In genomic region chr9:40427663-40428062, GRCm38 (mm10) we compare ENCODE assay signal across 30 mouse cellular contexts.
"Had no signal": no experiment of that assay in that cellular context is flagged by ENCODE, and none has a peak within 500 bp of the region (broad histone marks: within the 10 kb centered on the region; RNA-seq: fewer than 3 reads in every experiment).

No protein-coding gene starts in this region.

- H3K27me3 ChIP-seq: heart, embryonic 12.5 days; heart, embryonic 13.5 days; heart, embryonic 15.5 days; hindbrain, embryonic 12.5 days; hindbrain, embryonic 15.5 days; intestine, embryonic 15.5 days; kidney, embryonic 15.5 days had no signal

- H3K4me3 ChIP-seq: heart, embryonic 12.5 days; heart, embryonic 13.5 days; heart, embryonic 15.5 days; hindbrain, embryonic 10.5 days; hindbrain, embryonic 12.5 days; hindbrain, embryonic 13.5 days; hindbrain, embryonic 15.5 days; intestine, embryonic 15.5 days; kidney, embryonic 15.5 days; layer of hippocampus, adult 2 months; left cerebral cortex, adult 2 months had no signal

- H3K27ac ChIP-seq: heart, embryonic 13.5 days; heart, embryonic 15.5 days; hindbrain, embryonic 10.5 days; hindbrain, embryonic 12.5 days; hindbrain, embryonic 13.5 days; hindbrain, embryonic 14.5 days; hindbrain, embryonic 15.5 days; hindbrain, postnatal 0 days; intestine, embryonic 15.5 days; kidney, embryonic 15.5 days; kidney, postnatal 0 days; layer of hippocampus, adult 2 months; left cerebral cortex, adult 2 months had no signal

- H3K36me3 ChIP-seq: heart, embryonic 15.5 days; hindbrain, embryonic 10.5 days; hindbrain, embryonic 12.5 days; hindbrain, embryonic 13.5 days; hindbrain, embryonic 15.5 days; intestine, embryonic 15.5 days; kidney, embryonic 15.5 days had no signal

- DNase-seq: heart, postnatal 10 days; heart, postnatal 14 days; heart, postnatal 36 days; heart, postnatal 4 days; kidney, adult 11 months; kidney, adult 18-20 months; kidney, adult 2 months; kidney, adult 8-10 months; kidney, adult 9 months; kidney, postnatal 10 days; kidney, postnatal 14 days; kidney, postnatal 25 days; kidney, postnatal 36 days; kidney, postnatal 4 days; layer of hippocampus, adult 9-11 months; layer of hippocampus, postnatal 36 days had no signal

- H3K9ac ChIP-seq: heart, embryonic 12.5 days; heart, embryonic 13.5 days; heart, embryonic 15.5 days; hindbrain, embryonic 12.5 days; hindbrain, embryonic 13.5 days; hindbrain, embryonic 14.5 days; hindbrain, embryonic 15.5 days; intestine, embryonic 15.5 days; kidney, embryonic 15.5 days had no signal

- H3K4me1 ChIP-seq: hindbrain, embryonic 10.5 days; hindbrain, embryonic 12.5 days; hindbrain, embryonic 13.5 days; hindbrain, embryonic 15.5 days; intestine, embryonic 15.5 days had no signal
